ENCODE assay signal across 14 mouse cellular contexts in genomic region chr7:139219486-139219885, GRCm38 (mm10). TPM values are rescaled to one million over a fixed set of nuclear protein-coding genes. Genes with fewer than 3 reads are reported as not detected.
DNase-seq lines count a peak whose midpoint lies in the region; ATAC-seq lines count a peak whose summit lies in the region.
"Had no signal": no experiment of that assay in that cellular context is flagged by ENCODE, and none has a peak within 500 bp of the region (broad histone marks: within the 10 kb centered on the region; RNA-seq: fewer than 3 reads in every experiment).

No protein-coding gene starts in this region.

- WGBS in heart, embryonic 15.5 days = 82% methylated on average over 5 of the region's 5 CpGs
- 80% methylated on average over 5 of the region's 5 CpGs for WGBS in lung, embryonic 16.5 days
- 74% methylated on average over 5 of the region's 5 CpGs for WGBS in intestine, embryonic 16.5 days

- no peak overlapping the region for H3K9ac ChIP-seq in heart, embryonic 15.5 days
- H3K9ac ChIP-seq in lung, embryonic 16.5 days (ENCODE audit: low read length) = no peak overlapping the region
- H3K9ac ChIP-seq in intestine, embryonic 16.5 days (ENCODE audit: low read depth, low read length) = no peak overlapping the region
- H3K9ac ChIP-seq: embryonic facial prominence, embryonic 15.5 days; forebrain, embryonic 13.5 days; liver, embryonic 15.5 days had no signal

- intact Hi-C loops in heart, postnatal 25 days (cut with DNase I) = loop anchor here (10.0 kb wide), 1 partner anchor 375 kb away; the partner anchor contains the start of genes Mapk1ip1 and Ppp2r2d

- no peaks in the 10 kb centered on the region for H3K9me3 ChIP-seq in heart, embryonic 15.5 days (replicated peaks)
- H3K9me3 ChIP-seq in lung, embryonic 16.5 days (ENCODE audit: control insufficient read depth, low read length) = no peaks in the 10 kb centered on the region
- no peaks in the 10 kb centered on the region for H3K9me3 ChIP-seq in intestine, embryonic 16.5 days (ENCODE audit: control insufficient read depth, low read length)
- H3K9me3 ChIP-seq: embryonic facial prominence, embryonic 15.5 days; forebrain, embryonic 13.5 days; liver, embryonic 15.5 days had no signal

- peak; percentile 4 for DNase-seq in adrenal gland, postnatal 10 days
- no peak for DNase-seq in adrenal gland, postnatal 36 days
- no peak for DNase-seq in heart, postnatal 25 days (ENCODE audit: low spot score)
- no peak for DNase-seq in lung, adult 18-20 months
- no peak for DNase-seq in B cell, adult 2 months
- DNase-seq: thymus, adult 2 months had no signal

- no peak for ATAC-seq in heart, embryonic 15.5 days (replicated peaks; ENCODE audit: insufficient number of reproducible peaks, insufficient read depth, low FRiP score, low read depth)
- ATAC-seq in lung, embryonic 16.5 days (ENCODE audit: low read depth) = no peak
- ATAC-seq in intestine, embryonic 16.5 days = no peak
- ATAC-seq: forebrain, embryonic 13.5 days; hindbrain, postnatal 0 days had no signal

- 0 out of 2 replicates have a peak overlapping the region, but pooled peaks have one; percentile 44 for H3K27ac ChIP-seq in heart, embryonic 15.5 days
- H3K27ac ChIP-seq in lung, embryonic 16.5 days (ENCODE audit: low read length) = peak overlapping the region; percentile 31; the same call in 1 of the 2 replicates
- peak overlapping the region; percentile 37; the same call in 1 of the 2 replicates for H3K27ac ChIP-seq in intestine, embryonic 16.5 days (ENCODE audit: low read length)
- H3K27ac ChIP-seq: embryonic facial prominence, embryonic 15.5 days; forebrain, embryonic 13.5 days; hindbrain, postnatal 0 days; liver, embryonic 15.5 days had no signal

- H3K4me2 ChIP-seq in heart, embryonic 15.5 days = no peak overlapping the region
- no peak overlapping the region for H3K4me2 ChIP-seq in lung, embryonic 16.5 days (ENCODE audit: low read depth, low read length)
- H3K4me2 ChIP-seq in intestine, embryonic 16.5 days (ENCODE audit: low read depth, low read length) = no peak overlapping the region
- H3K4me2 ChIP-seq: embryonic facial prominence, embryonic 15.5 days; forebrain, embryonic 13.5 days; liver, embryonic 15.5 days had no signal

- peaks cover 17% of the 10 kb centered on the region for H3K4me1 ChIP-seq in heart, embryonic 15.5 days (replicated peaks)
- H3K4me1 ChIP-seq in lung, embryonic 16.5 days (replicated peaks; ENCODE audit: control insufficient read depth, insufficient read depth, low read length) = peaks cover 6% of the 10 kb centered on the region
- peaks cover 10% of the 10 kb centered on the region; the same call in 1 of the 2 replicates for H3K4me1 ChIP-seq in intestine, embryonic 16.5 days (ENCODE audit: control insufficient read depth, insufficient read depth, low read length)
- H3K4me1 ChIP-seq: embryonic facial prominence, embryonic 15.5 days; forebrain, embryonic 13.5 days; liver, embryonic 15.5 days had no signal

- no peaks in the 10 kb centered on the region for H3K27me3 ChIP-seq in heart, embryonic 15.5 days
- H3K27me3 ChIP-seq in lung, embryonic 16.5 days (ENCODE audit: control insufficient read depth, insufficient read depth, low read depth, low read length) = no peaks in the 10 kb centered on the region
- no peaks in the 10 kb centered on the region for H3K27me3 ChIP-seq in intestine, embryonic 16.5 days (replicated peaks; ENCODE audit: control insufficient read depth, insufficient read depth, low read length)
- H3K27me3 ChIP-seq: embryonic facial prominence, embryonic 15.5 days; forebrain, embryonic 13.5 days; liver, embryonic 15.5 days had no signal

- no peaks in the 10 kb centered on the region for H3K36me3 ChIP-seq in heart, embryonic 15.5 days
- no peaks in the 10 kb centered on the region for H3K36me3 ChIP-seq in lung, embryonic 16.5 days (ENCODE audit: control insufficient read depth, insufficient read depth, low read length)
- no peaks in the 10 kb centered on the region for H3K36me3 ChIP-seq in intestine, embryonic 16.5 days (ENCODE audit: control insufficient read depth, insufficient read depth, low read length)
- H3K36me3 ChIP-seq: embryonic facial prominence, embryonic 15.5 days; liver, embryonic 15.5 days had no signal

- H3K4me3 ChIP-seq in heart, embryonic 15.5 days = no peak overlapping the region
- H3K4me3 ChIP-seq in lung, embryonic 16.5 days (ENCODE audit: low read length) = no peak overlapping the region
- no peak overlapping the region for H3K4me3 ChIP-seq in intestine, embryonic 16.5 days (ENCODE audit: low read length)
- H3K4me3 ChIP-seq: embryonic facial prominence, embryonic 15.5 days; forebrain, embryonic 13.5 days; liver, embryonic 15.5 days had no signal

RNA-seq across cellular contexts. Expression of gene Stk32c, which starts 6.4 kb away (rescaled TPM):
- total RNA-seq in adrenal gland, postnatal 10 days (2021) = 1 to 10 TPM; 2.7 to 3.5 TPM
- total RNA-seq in adrenal gland, postnatal 36 days (2021) = 1 to 10 TPM; 3.3 to 3.9 TPM
- 0.08 and 0.10 TPM in 2 replicates for polyA plus RNA-seq in heart, embryonic 15.5 days (2015; fragmentation: Nextera tagmentation; extraction: Ambion mirVana)
- total RNA-seq in heart, postnatal 25 days (2021) = under 1 TPM; 0.73 to 0.99 TPM
- 0.18 TPM in 1 of 2 replicates, not detected in the other for polyA plus RNA-seq in lung, embryonic 16.5 days (2015; fragmentation: Nextera tagmentation; extraction: Ambion mirVana)
- polyA plus RNA-seq in intestine, embryonic 16.5 days (2015; fragmentation: Nextera tagmentation; extraction: Ambion mirVana) = 0.10 and 0.15 TPM in 2 replicates
- polyA plus RNA-seq: heart, embryonic 14.5 days; liver, embryonic 15.5 days had no signal

RNA-seq across cellular contexts. Expression of gene Lrrc27, which starts 6.7 kb away (rescaled TPM):
- total RNA-seq in adrenal gland, postnatal 10 days (2021) = 1 to 10 TPM; 3.9 to 7.7 TPM
- total RNA-seq in adrenal gland, postnatal 36 days (2021) = 1 to 10 TPM; 6.9 to 8.1 TPM
- 3.0 and 3.5 TPM in 2 replicates for polyA plus RNA-seq in heart, embryonic 15.5 days (2015; fragmentation: Nextera tagmentation; extraction: Ambion mirVana)
- 10 to 100 TPM; 19.1 to 20.0 TPM for total RNA-seq in heart, postnatal 25 days (2021)
- polyA plus RNA-seq in lung, embryonic 16.5 days (2015; fragmentation: Nextera tagmentation; extraction: Ambion mirVana) = 3.3 and 4.3 TPM in 2 replicates
- 4.0 and 4.4 TPM in 2 replicates for polyA plus RNA-seq in intestine, embryonic 16.5 days (2015; fragmentation: Nextera tagmentation; extraction: Ambion mirVana)

RNA-seq across cellular contexts. Expression of gene Pwwp2b, which starts 28.8 kb away (rescaled TPM):
- 10 to 100 TPM in 1 of 2 experiments, 1 to 10 TPM in 1; 9.2 to 22.2 TPM for total RNA-seq in adrenal gland, postnatal 10 days (2021)
- 10 to 100 TPM in 1 of 2 experiments, 1 to 10 TPM in 1; 9.8 to 15.6 TPM for total RNA-seq in adrenal gland, postnatal 36 days (2021)
- 7.0 and 8.5 TPM in 2 replicates for polyA plus RNA-seq in heart, embryonic 15.5 days (2015; fragmentation: Nextera tagmentation; extraction: Ambion mirVana)
- total RNA-seq in heart, postnatal 25 days (2021) = 1 to 10 TPM; 8.7 to 9.7 TPM
- 14.8 and 16.8 TPM in 2 replicates for polyA plus RNA-seq in lung, embryonic 16.5 days (2015; fragmentation: Nextera tagmentation; extraction: Ambion mirVana)
- 24.3 and 26.1 TPM in 2 replicates for polyA plus RNA-seq in intestine, embryonic 16.5 days (2015; fragmentation: Nextera tagmentation; extraction: Ambion mirVana)
